In genomic region chr7:31151301-31152241, GRCm38 (mm10) we compare ENCODE assay signal across 8 mouse cellular contexts. TPM values are rescaled to one million over a fixed set of nuclear protein-coding genes. Genes with fewer than 3 reads are reported as not detected.
DNase-seq lines count a peak whose midpoint lies in the region; ATAC-seq and TF ChIP-seq lines count a peak whose summit lies in the region.

No protein-coding gene starts in this region.

- peak overlapping the region; percentile 99 for H3K9ac ChIP-seq in neural tube, embryonic 14.5 days (replicated peaks; ENCODE audit: low read depth, low read length)

- H3K36me3 ChIP-seq in kidney, adult 2 months (ENCODE audit: control insufficient read depth, insufficient read depth, low read length), result no peaks in the 10 kb centered on the region
- peaks cover 4% of the 10 kb centered on the region; the same call in 1 of the 2 replicates for H3K36me3 ChIP-seq in neural tube, embryonic 14.5 days (ENCODE audit: control insufficient read depth, insufficient read depth, low read length)

- H3K4me1 ChIP-seq in cortical plate, adult 2 months (ENCODE audit: control insufficient read depth, insufficient read depth, low read length), result peaks cover 8% of the 10 kb centered on the region
- H3K4me1 ChIP-seq in kidney, adult 2 months (ENCODE audit: control insufficient read depth, insufficient read depth, low read length), result peaks cover 17% of the 10 kb centered on the region
- H3K4me1 ChIP-seq in lung, adult 2 months (ENCODE audit: control insufficient read depth, insufficient read depth, low read length), result peaks cover 10% of the 10 kb centered on the region
- peaks cover 26% of the 10 kb centered on the region for H3K4me1 ChIP-seq in neural tube, embryonic 14.5 days (ENCODE audit: control insufficient read depth, insufficient read depth, low read length)

- no peaks in the 10 kb centered on the region for H3K9me3 ChIP-seq in neural tube, embryonic 14.5 days (ENCODE audit: control insufficient read depth, low read length)

- peak overlapping the region; percentile 71 for H3K4me2 ChIP-seq in neural tube, embryonic 14.5 days (ENCODE audit: low read depth, low read length)

- peak overlapping the region; percentile 75 for H3K4me3 ChIP-seq in cortical plate, adult 2 months (ENCODE audit: insufficient read depth, low read length)
- peak overlapping the region; percentile 98 for H3K4me3 ChIP-seq in kidney, adult 2 months (ENCODE audit: insufficient read depth, low read depth, low read length)
- H3K4me3 ChIP-seq in lung, adult 2 months (replicated peaks; ENCODE audit: extremely low read depth, low read depth, low read length), result peak overlapping the region; percentile 80
- H3K4me3 ChIP-seq in neural tube, embryonic 14.5 days (ENCODE audit: low read depth, low read length), result peak overlapping the region; percentile 87

- no peak for TF ChIP-seq CTCF in cortical plate, adult 2 months (IDR thresholded peaks at IDR 0.05; ENCODE audit: extremely low read depth, insufficient read depth, low read length)
- no peak for TF ChIP-seq CTCF in kidney, adult 2 months (conservative IDR thresholded peaks at IDR 0.05; ENCODE audit: insufficient read depth, insufficient read length, low read depth, low read length)
- TF ChIP-seq CTCF in lung, adult 2 months (IDR thresholded peaks at IDR 0.05; ENCODE audit: insufficient read depth, low read length), result no peak

- DNase-seq in urinary bladder, adult 2 months (ENCODE audit: low spot score), result peak; percentile 44
- no peak for DNase-seq in urinary bladder, postnatal 10 days (ENCODE audit: low spot score)
- DNase-seq in heart, adult 8-10 months (ENCODE audit: low spot score), result peak; percentile 74
- peak; percentile 71 for DNase-seq in kidney, adult 2 months
- DNase-seq in lung, adult 2 months, result peak; percentile 72
- DNase-seq in thymus, postnatal 10 days (ENCODE audit: low spot score in 2 of 2), result peak; percentile 71 to 72

- 12% methylated on average over 23 of the region's 23 CpGs for WGBS in kidney, adult 2 months
- WGBS in lung, adult 2 months, result 4% methylated on average over 23 of the region's 23 CpGs
- WGBS in neural tube, embryonic 14.5 days, result 13% methylated on average over 23 of the region's 23 CpGs

- peak overlapping the region; percentile 96 for H3K27ac ChIP-seq in cortical plate, adult 2 months (ENCODE audit: insufficient read depth, low read length)
- H3K27ac ChIP-seq in kidney, adult 2 months (ENCODE audit: insufficient read depth, low read depth, low read length), result peak overlapping the region; percentile 95
- H3K27ac ChIP-seq in neural tube, embryonic 14.5 days (ENCODE audit: low read depth, low read length), result peak overlapping the region; percentile 99

- H3K27me3 ChIP-seq in kidney, adult 2 months (replicated peaks; ENCODE audit: control insufficient read depth, insufficient read depth, low read length), result no peaks in the 10 kb centered on the region
- no peaks in the 10 kb centered on the region for H3K27me3 ChIP-seq in neural tube, embryonic 14.5 days (ENCODE audit: control insufficient read depth, insufficient read depth, low read length)

- peak; percentile 24; the same call in 1 of the 2 replicates for TF ChIP-seq POLR2A in cortical plate, adult 2 months (IDR thresholded peaks at IDR 0.05; ENCODE audit: extremely low read depth, insufficient read depth, low read length)
- peak; percentile 17 for TF ChIP-seq POLR2A in kidney, adult 2 months (IDR thresholded peaks at IDR 0.05; ENCODE audit: low read depth, low read length)
- TF ChIP-seq POLR2A in lung, adult 2 months (IDR thresholded peaks at IDR 0.05; ENCODE audit: borderline replicate concordance, extremely low read depth, low read depth, low read length), result peak; percentile 65; the same call in 1 of the 2 replicates

- peak; percentile 45 for ATAC-seq in neural tube, embryonic 14.5 days (ENCODE audit: low read depth)

RNA-seq across cellular contexts. Expression of gene Gramd1a, which starts 4.1 kb away (rescaled TPM):
- polyA plus RNA-seq in urinary bladder, adult 2 months (2012; rRNA removed), result 49.4 and 60.1 TPM in 2 replicates
- polyA plus RNA-seq in cortical plate, adult 2 months (2012; rRNA removed), result 183 and 188 TPM in 2 replicates
- total RNA-seq in heart, adult 8-10 months (2022), result 10 to 100 TPM; 26.6 to 42.2 (median 33.0) TPM
- polyA plus RNA-seq in kidney, adult 2 months (2012; rRNA removed), result 53.8 and 57.1 TPM in 2 replicates
- 103 and 113 TPM in 2 replicates for polyA plus RNA-seq in lung, adult 2 months (2012; rRNA removed)
- polyA plus RNA-seq in neural tube, embryonic 14.5 days (2014; fragmentation: Nextera tagmentation; extraction: Ambion mirVana), result 180 and 208 TPM in 2 replicates

RNA-seq across cellular contexts. Expression of gene Scn1b, which starts 24.8 kb away (rescaled TPM):
- 49.1 and 54.5 TPM in 2 replicates for polyA plus RNA-seq in urinary bladder, adult 2 months (2012; rRNA removed)
- polyA plus RNA-seq in cortical plate, adult 2 months (2012; rRNA removed), result 1,195 and 1,252 TPM in 2 replicates
- 10 to 100 TPM; 36.1 to 54.8 (median 38.3) TPM for total RNA-seq in heart, adult 8-10 months (2022)
- 25.1 and 27.9 TPM in 2 replicates for polyA plus RNA-seq in kidney, adult 2 months (2012; rRNA removed)
- polyA plus RNA-seq in lung, adult 2 months (2012; rRNA removed), result 26.6 and 43.9 TPM in 2 replicates
- 12.0 and 17.6 TPM in 2 replicates for polyA plus RNA-seq in neural tube, embryonic 14.5 days (2014; fragmentation: Nextera tagmentation; extraction: Ambion mirVana)

RNA-seq across cellular contexts. Expression of gene Hpn, which starts 36.5 kb away (rescaled TPM):
- 2.2 and 2.7 TPM in 2 replicates for polyA plus RNA-seq in urinary bladder, adult 2 months (2012; rRNA removed)
- 4.2 and 4.9 TPM in 2 replicates for polyA plus RNA-seq in cortical plate, adult 2 months (2012; rRNA removed)
- 1 to 10 TPM; 2.2 to 3.7 (median 2.6) TPM for total RNA-seq in heart, adult 8-10 months (2022)
- polyA plus RNA-seq in kidney, adult 2 months (2012; rRNA removed), result 626 and 739 TPM in 2 replicates
- 30.1 and 34.5 TPM in 2 replicates for polyA plus RNA-seq in lung, adult 2 months (2012; rRNA removed)
- polyA plus RNA-seq in neural tube, embryonic 14.5 days (2014; fragmentation: Nextera tagmentation; extraction: Ambion mirVana), result 0.67 TPM in 1 of 2 replicates, not detected in the other

Comparison
In these comparisons a context has a peak if more than half of its experiments do, and no peak if none do; other contexts are left out.
1. RNA of gene Scn1b, which starts 24.8 kb away (polyA plus RNA-seq): 1,195 to 1,252 TPM in cortical plate, adult 2 months; 49.1 to 54.5 TPM in urinary bladder, adult 2 months, 26.6 to 43.9 TPM in lung, adult 2 months, 25.1 to 27.9 TPM in kidney, adult 2 months and 12.0 to 17.6 TPM in neural tube, embryonic 14.5 days; every median in the first group is over 10 times any median in the second.
2. RNA of gene Hpn, which starts 36.5 kb away (polyA plus RNA-seq): 626 to 739 TPM in kidney, adult 2 months; 30.1 to 34.5 TPM in lung, adult 2 months, 4.2 to 4.9 TPM in cortical plate, adult 2 months, 2.2 to 2.7 TPM in urinary bladder, adult 2 months and 0.67 TPM in neural tube, embryonic 14.5 days; every median in the first group is over 10 times any median in the second.
3. Peak in every context shown above with its lines, with median percentiles within 50 percentile points of each other: H3K27ac ChIP-seq, H3K4me3 ChIP-seq and POLR2A ChIP-seq.